Mouse (Mus musculus) lung, embryonic 16.5 days (tissue): Measurements from ENCODE around the gene Rps4x. TPM values are rescaled to one million over a fixed set of nuclear protein-coding genes. Genes with fewer than 3 reads are reported as not detected.

ENCODE experiments used
- ATAC-seq: fragments of 200-750 bp; cut with Nextera tagmentation; 2 replicates; pipeline ENCODE4 v1.8.0; 2017; ENCODE audit warnings: low read depth, mild to moderate bottlenecking, moderate library complexity
- H3K27ac ChIP-seq: fragments of 300-500 bp; sonication (generic); 2 replicates; pipeline ENCODE4 v1.5.1; 2014; ENCODE audit warnings: mild to moderate bottlenecking, control low read depth, low read length
- H3K27me3 ChIP-seq: fragments of 300-500 bp; sonication (generic); 2 replicates; pipeline ENCODE4 v1.6.1; 2014; ENCODE audit warnings: low read depth, low read length, mixed read lengths; ENCODE audit not compliant: control insufficient read depth, insufficient read depth
- H3K36me3 ChIP-seq: fragments of 300-500 bp; sonication (generic); 2 replicates; pipeline ENCODE4 v1.6.1; 2014; ENCODE audit warnings: low read length; ENCODE audit not compliant: control insufficient read depth, insufficient read depth
- H3K4me1 ChIP-seq: fragments of 300-500 bp; sonication (generic); replicated peaks from 2 replicates; pipeline ENCODE4 v1.6.1; 2014; ENCODE audit warnings: low read length, mixed read lengths; ENCODE audit not compliant: control insufficient read depth, insufficient read depth
- H3K4me2 ChIP-seq: fragments of 300-500 bp; sonication (generic); 2 replicates; pipeline ENCODE4 v1.6.1; 2014; ENCODE audit warnings: low read depth, low read length, control low read depth
- H3K4me3 ChIP-seq: fragments of 300-500 bp; sonication (generic); 2 replicates; pipeline ENCODE4 v1.5.1; 2014; ENCODE audit warnings: mild to moderate bottlenecking, low read length, control low read depth
- H3K9ac ChIP-seq: fragments of 300-500 bp; sonication (generic); 2 replicates; pipeline ENCODE4 v1.6.1; 2014; ENCODE audit warnings: low read length, control low read depth
- H3K9me3 ChIP-seq: fragments of 300-500 bp; sonication (generic); 2 replicates; pipeline ENCODE4 v1.6.1; 2016; ENCODE audit warnings: low read length; ENCODE audit not compliant: control insufficient read depth
- WGBS: fragments of 180-500 bp; shearing (Covaris S2); extraction: QIAGEN DNeasy Blood & Tissue Kit; methylation state at CpG from one replicate; pipeline ENCODE4 v1.1.7; 2014; 5-methylcytosine and 5-hydroxymethylcytosine counted together
- polyA plus RNA-seq: library from polyadenylated mRNA; unstranded; fragments of >200 nt; fragmentation: Nextera tagmentation; extraction: Ambion mirVana; gene quantifications from 2 replicates; pipeline ENCODE4 v1.2.1, GENCODE M21; 2015

Gene Rps4x
- polyA plus RNA-seq, 1 experiment from 2014 or later: 780 TPM

DNA sequence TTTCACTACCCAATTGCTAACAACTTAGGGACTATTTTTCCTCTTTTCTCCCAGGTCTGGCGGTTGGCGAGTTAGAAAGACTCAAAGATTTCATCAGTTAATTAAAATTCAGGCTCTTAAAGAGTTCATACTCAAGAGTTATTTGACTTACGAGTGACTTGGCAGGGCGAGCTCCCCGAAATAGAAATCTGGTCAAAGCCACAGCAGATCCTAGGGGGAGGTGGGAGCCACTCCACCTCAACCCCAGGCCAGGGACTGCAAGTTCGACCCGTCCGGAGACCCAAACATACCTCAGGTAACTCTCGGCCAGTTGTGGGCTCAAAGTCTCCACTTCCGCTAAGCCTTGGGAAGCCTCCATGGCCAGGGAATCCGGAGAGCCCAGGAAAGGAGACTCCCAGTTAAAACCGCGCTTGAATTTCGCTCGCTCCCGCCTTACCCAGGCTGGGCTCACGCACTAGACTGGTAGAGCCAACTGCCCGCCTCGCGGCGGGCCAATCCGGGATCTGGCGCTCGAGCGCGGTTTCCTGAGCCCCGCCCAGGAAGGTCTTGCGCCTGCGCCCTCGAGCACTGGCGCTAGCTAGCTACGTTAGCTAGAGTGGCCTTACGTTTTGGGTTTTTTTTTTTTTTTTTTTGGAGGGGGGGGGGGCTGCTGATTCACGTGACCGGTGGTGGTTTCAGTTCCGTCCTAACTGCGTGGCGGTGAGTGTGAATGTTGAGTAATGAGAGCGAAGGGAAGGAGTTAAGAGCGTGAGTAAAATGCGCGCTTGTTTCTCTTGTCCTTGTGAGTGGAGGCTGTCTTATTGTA, 32.4 kb downstream of the Rps4x start, which contains the start of gene Ercc6l:
Gene Ercc6l (minus strand): TSS at position 474 of the 805 bp plus-strand sequence.
- peak within 1 kb of the TSS; percentile 53 for H3K4me2 ChIP-seq
- H3K36me3 ChIP-seq: no peaks in the 10 kb centered on the region
- no peaks in the 10 kb centered on the region for H3K27me3 ChIP-seq
- no peaks in the 10 kb centered on the region for H3K9me3 ChIP-seq
- peak; percentile 99 for ATAC-seq
- H3K27ac ChIP-seq: peak within 1 kb of the TSS; percentile 75
- peak within 1 kb of the TSS; percentile 74 for H3K9ac ChIP-seq
- H3K4me1 ChIP-seq: no peaks in the 10 kb centered on the region
- H3K4me3 ChIP-seq: peak within 1 kb of the TSS; percentile 65
- 8% methylated on average over 42 of the region's 42 CpGs for WGBS

DNA sequence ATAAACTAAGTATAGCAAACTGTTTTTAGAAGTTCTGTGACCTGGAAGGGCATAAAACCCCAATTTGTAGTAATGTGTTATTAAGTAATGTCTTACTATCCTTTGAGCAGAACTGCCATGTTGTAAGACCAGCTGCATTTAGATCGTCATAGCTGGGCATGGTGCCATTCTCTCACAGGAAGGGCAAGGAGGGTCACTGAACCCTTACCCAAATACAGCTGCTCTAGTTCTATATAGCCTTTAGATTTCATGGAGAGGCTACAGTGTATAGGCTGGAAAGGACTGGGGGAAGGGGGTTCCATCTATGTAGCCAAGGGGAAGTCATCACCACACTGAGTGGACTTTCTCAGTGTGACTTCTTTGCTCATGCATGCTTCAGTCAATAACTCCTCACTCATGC, 48.0 kb downstream of the Rps4x start:
- Histone ChIP-seq H3K4me1 (no peaks in the 10 kb centered on the region), H3K27me3 (no peaks in the 10 kb centered on the region), H3K27ac (no peak overlapping the region), H3K4me2 (no peak overlapping the region), H3K9ac (no peak overlapping the region), H3K9me3 (no peaks in the 10 kb centered on the region), H3K36me3 (peaks cover 10% of the 10 kb centered on the region), H3K4me3 (no peak overlapping the region)
- peak; percentile 83 for ATAC-seq
- WGBS: 33% methylated on average over 1 of the region's 1 CpGs

Other genes starting within 250 kb of the Rps4x start
- gene Rtl5, start 118.1 kb downstream of the Rps4x start, polyA plus RNA-seq: 1.8 and 2.9 TPM in 2 replicates
- 63.7 and 66.8 TPM in 2 replicates for gene Pin4, start 69.9 kb downstream of the Rps4x start, polyA plus RNA-seq
- 15.7 and 16.8 TPM in 2 replicates for gene Ercc6l, start 32.3 kb downstream of the Rps4x start, polyA plus RNA-seq
- 17.8 and 18.8 TPM in 2 replicates for gene Cited1, start 62.8 kb upstream of the Rps4x start, polyA plus RNA-seq